Mouse (Mus musculus) hematopoietic stem cell, adult 5-6 weeks (primary cell): ENCODE results near the gene Nkx2-9. TPM values are rescaled to one million over a fixed set of nuclear protein-coding genes. Genes with fewer than 3 reads are reported as not detected.

Experiments
- ATAC-seq, 2 experiments: fragments of 125-278 bp in 1 of 2; replicated peaks in 1 of 2; 2 replicates each; pipeline ENCODE4 v1.8.0; 2016 to 2017; ENCODE audit warnings: inconsistent platforms in 2 of 2, mild to moderate bottlenecking in 2 of 2, moderate number of reproducible peaks in 2 of 2, low read depth in 1 of 2, moderate TSS enrichment in 1 of 2; ENCODE audit not compliant: low FRiP score in 2 of 2, poor library complexity in 2 of 2, severe bottlenecking in 2 of 2, insufficient read depth in 1 of 2, low TSS enrichment in 1 of 2
- total RNA-seq: library from RNA; stranded (forward); fragments of 172-1452, 232-1000 nt; gene quantifications from 2 replicates; pipeline ENCODE4 v1.2.3, GENCODE M21; 2017

The Nkx2-9 gene
- total RNA-seq, result not detected in 2 replicates

- ATAC-seq, result peak in 1 of 2 experiments; percentile 19; a peak in 1 of 4 replicates
These were observed at the start of gene Nkx2-9 for GRCm38 (mm10) chr12:56612761-56613437. TSS of gene Nkx2-9 (minus strand) at chr12:56613284.

- ATAC-seq, result peak in 1 of 2 experiments; percentile 42; a peak in 2 of 4 replicates
These were observed 24.1 kb upstream of the Nkx2-9 start for GRCm38 (mm10) chr12:56637181-56637566.

GRCm38 (mm10) chr12:56636534-56637180 lies 23.6 kb upstream of the Nkx2-9 start:
- no peak; a peak in 2 of 4 replicates for ATAC-seq

GRCm38 (mm10) chr12:56616088-56616487 lies 3.0 kb upstream of the Nkx2-9 start:
- no peak for ATAC-seq

- ATAC-seq, result no peak
These were observed 2.3 kb upstream of the Nkx2-9 start for GRCm38 (mm10) chr12:56615391-56615790.

GRCm38 (mm10) chr12:56614513-56614912 lies 1.4 kb upstream of the Nkx2-9 start:
- no peak for ATAC-seq

GRCm38 (mm10) chr12:56613916-56614510 lies 929 bp upstream of the Nkx2-9 start:
- ATAC-seq, result no peak

GRCm38 (mm10) chr12:56613438-56613830 lies 350 bp upstream of the Nkx2-9 start:
- ATAC-seq, result no peak

- ATAC-seq, result no peak
These were observed 742 bp downstream of the Nkx2-9 start for GRCm38 (mm10) chr12:56612349-56612735.

GRCm38 (mm10) chr12:56611504-56612348 lies 1.4 kb downstream of the Nkx2-9 start:
- ATAC-seq, result no peak

- ATAC-seq, result no peak
These were observed 2.2 kb downstream of the Nkx2-9 start for GRCm38 (mm10) chr12:56610851-56611250.

- ATAC-seq, result no peak
These were observed 21.4 kb downstream of the Nkx2-9 start for GRCm38 (mm10) chr12:56591722-56592121.

- peak in 1 of 2 experiments; percentile 56; a peak in 1 of 4 replicates for ATAC-seq
These were observed 25.3 kb downstream of the Nkx2-9 start for GRCm38 (mm10) chr12:56587830-56588229.

Other genes with a start within 250 kb of the Nkx2-9 start
- gene Nkx2-1, start 76.4 kb downstream of the Nkx2-9 start, total RNA-seq, result not detected in 2 replicates
- gene Pax9, start 78.5 kb upstream of the Nkx2-9 start, total RNA-seq, result 0.13 TPM in 1 of 2 replicates, not detected in the other